Mouse (Mus musculus): ENCODE measurements at regions not wholly inside any gene's neighbourhood (a gene's known extent, or its start where the extent isn't known, plus 50 kb on each side); places are given as distances from the start of the nearest gene placed in this dataset.

DNA sequence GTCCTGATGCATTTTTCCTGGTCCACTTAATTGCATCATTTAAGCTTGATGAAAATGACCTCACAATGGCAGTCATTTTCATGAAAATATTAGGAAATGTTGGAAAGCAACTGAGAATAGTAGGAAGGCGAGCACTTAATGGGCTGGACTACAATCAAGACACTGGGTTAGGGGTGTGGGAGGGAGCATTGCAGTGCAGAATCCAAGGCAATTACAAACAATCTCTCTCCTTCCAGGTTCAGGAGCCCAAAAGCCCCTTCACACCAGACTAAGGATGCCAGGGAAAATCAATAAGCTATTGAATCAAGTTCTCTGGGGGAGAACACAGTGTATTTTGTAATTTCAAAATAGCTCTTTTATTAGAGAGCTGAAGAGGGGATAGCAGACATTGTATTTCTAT is 848.8 kb downstream of the Nova1 start:
- no peak for TF ChIP-seq CTCF (IDR thresholded peaks at IDR 0.05; ENCODE audit: low read depth, low read length)
- TF ChIP-seq POLR2A (IDR thresholded peaks at IDR 0.05; ENCODE audit: extremely low read depth, insufficient read depth, low read length): no peak
